Comparison of ENCODE assay signal across 16 mouse cellular contexts in the genomic region with DNA sequence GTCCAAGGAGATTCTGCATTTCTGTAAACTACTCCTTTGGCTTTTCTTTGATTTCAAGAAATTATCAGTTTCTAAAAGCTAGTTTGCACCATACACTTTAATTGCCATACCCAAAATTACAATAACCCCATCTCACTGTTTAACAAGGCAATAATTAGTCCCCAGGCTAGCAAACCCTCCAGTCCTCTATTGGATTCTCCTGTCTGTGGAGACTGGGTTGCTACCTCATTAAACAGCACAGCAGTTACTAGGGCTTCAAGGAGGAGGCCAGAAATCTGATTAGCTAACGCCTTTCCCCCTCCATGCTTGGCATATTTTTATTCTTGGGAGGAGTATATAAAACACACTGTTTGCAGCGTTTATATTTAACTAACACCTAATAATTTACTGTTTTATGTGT.
"Had no signal": no experiment of that assay in that cellular context is flagged by ENCODE, and none has a peak within 500 bp of the region (broad histone marks: within the 10 kb centered on the region; RNA-seq: fewer than 3 reads in every experiment).

No protein-coding gene starts in this region.

- H3K27ac ChIP-seq: liver, embryonic 15.5 days; lung, embryonic 15.5 days; macrophage; midbrain, embryonic 13.5 days; midbrain, embryonic 15.5 days; stomach, embryonic 15.5 days; stomach, postnatal 0 days had no signal

- ATAC-seq: liver, postnatal 0 days; midbrain, embryonic 13.5 days; midbrain, embryonic 15.5 days had no signal

- H3K9ac ChIP-seq: liver, embryonic 15.5 days; liver, postnatal 0 days; lung, embryonic 15.5 days; midbrain, embryonic 13.5 days; midbrain, embryonic 15.5 days; stomach, embryonic 15.5 days had no signal

- H3K36me3 ChIP-seq: liver, embryonic 15.5 days; lung, embryonic 15.5 days; midbrain, embryonic 13.5 days; midbrain, embryonic 15.5 days; stomach, embryonic 15.5 days had no signal

- H3K4me3 ChIP-seq: liver, embryonic 15.5 days; lung, embryonic 15.5 days; megakaryocyte, embryonic 14.5 days; midbrain, embryonic 13.5 days; midbrain, embryonic 15.5 days; stomach, embryonic 15.5 days had no signal

- H3K4me2 ChIP-seq: liver, embryonic 15.5 days; lung, embryonic 15.5 days; midbrain, embryonic 11.5 days; midbrain, embryonic 13.5 days; midbrain, embryonic 15.5 days; stomach, embryonic 15.5 days had no signal

- H3K27me3 ChIP-seq: liver, embryonic 15.5 days; lung, embryonic 15.5 days; megakaryocyte, embryonic 14.5 days; midbrain, embryonic 13.5 days; midbrain, embryonic 15.5 days; stomach, embryonic 15.5 days had no signal

- H3K4me1 ChIP-seq: liver, embryonic 15.5 days; megakaryocyte, embryonic 14.5 days; midbrain, embryonic 13.5 days; midbrain, embryonic 15.5 days; stomach, embryonic 15.5 days had no signal

- DNase-seq: liver, postnatal 0 days; lung, adult 2 months; lung, postnatal 14 days; lung, postnatal 36 days; right cerebral cortex, postnatal 14 days; thymus, postnatal 14 days; thymus, postnatal 36 days had no signal

- H3K9me3 ChIP-seq: liver, embryonic 15.5 days; lung, embryonic 15.5 days; megakaryocyte, embryonic 14.5 days; midbrain, embryonic 13.5 days; midbrain, embryonic 15.5 days; stomach, embryonic 15.5 days had no signal
